Mouse (Mus musculus) urinary bladder, postnatal 25 days (tissue): ENCODE measurements at regions not wholly inside any gene's neighbourhood (a gene's known extent, or its start where the extent isn't known, plus 50 kb on each side); places are given as distances from the start of the nearest gene placed in this dataset.
A peak's percentile ranks its signal among the peaks of the same experiment; 100 is the strongest.

Source experiments
- DNase-seq: peaks from one replicate; pipeline ENCODE4 v3.0.0; 2022; ENCODE audit warnings: low spot score

DNA sequence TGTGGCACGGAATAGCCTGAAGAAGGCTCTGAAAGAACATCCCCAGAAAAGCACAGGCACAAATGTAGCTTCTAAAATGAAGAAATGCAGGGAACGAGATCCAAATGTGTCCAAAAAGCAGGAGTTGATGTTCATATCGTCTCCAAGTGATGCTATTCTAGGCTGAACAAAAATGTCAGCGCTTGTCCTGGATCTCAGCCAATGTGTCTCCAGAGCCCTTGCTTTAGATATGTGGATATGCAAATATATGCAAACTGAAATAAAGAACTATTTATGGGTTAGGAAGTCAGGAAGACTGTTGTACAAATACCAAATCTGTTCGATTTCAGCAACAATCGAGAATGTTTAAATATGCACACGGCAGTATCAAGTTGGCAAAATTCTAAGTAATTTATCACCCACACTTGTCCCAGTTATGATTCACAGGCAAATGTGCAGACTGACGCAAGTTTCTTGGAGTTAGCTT, 320.4 kb downstream of the Synb start:
- no peak for DNase-seq

GRCm38 (mm10) chr14:68966758-68967157, 327.3 kb downstream of the Synb start:
- peak; percentile 48 for DNase-seq

DNA sequence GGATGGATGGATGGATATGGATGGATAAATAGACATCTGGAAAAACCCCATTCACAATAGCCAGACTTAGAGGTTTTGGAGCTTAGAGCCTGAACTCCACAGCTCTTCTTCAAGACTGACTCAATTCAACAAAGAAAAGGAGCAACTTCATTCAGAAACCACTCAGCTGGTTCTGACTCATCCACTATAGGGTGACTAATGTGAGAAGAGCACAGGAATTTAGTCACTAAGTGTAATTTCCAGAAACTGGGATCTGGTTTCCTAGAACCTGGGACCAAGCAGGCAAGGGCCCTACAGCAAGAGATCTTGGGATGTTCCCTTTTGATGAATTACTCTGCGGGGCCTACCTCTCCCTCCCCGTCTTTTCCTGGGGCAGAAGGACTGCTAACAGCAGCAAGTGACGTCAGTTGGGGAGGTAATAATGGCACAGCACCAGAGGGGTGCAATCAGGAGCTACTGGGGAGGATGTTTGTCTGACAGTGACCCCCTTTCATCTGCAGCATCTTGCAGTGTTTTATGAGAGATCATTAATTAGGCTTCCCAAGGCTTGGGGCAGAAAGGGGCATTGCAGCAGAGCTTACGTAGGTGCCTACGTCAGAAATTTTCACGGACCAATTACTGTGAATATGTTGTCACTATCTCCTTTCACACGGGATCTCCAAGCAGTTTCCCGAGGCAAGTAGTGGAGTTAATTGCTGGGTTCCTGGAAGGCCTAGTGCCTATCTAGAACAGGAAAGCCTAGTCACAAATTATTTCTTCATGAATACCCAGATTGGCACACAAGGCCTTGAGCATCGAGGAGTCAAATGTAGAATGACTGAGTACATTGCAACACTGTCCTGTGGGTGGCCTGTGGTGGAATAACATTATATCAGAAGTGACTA, 339.3 kb downstream of the Synb start:
- DNase-seq: no peak

DNA sequence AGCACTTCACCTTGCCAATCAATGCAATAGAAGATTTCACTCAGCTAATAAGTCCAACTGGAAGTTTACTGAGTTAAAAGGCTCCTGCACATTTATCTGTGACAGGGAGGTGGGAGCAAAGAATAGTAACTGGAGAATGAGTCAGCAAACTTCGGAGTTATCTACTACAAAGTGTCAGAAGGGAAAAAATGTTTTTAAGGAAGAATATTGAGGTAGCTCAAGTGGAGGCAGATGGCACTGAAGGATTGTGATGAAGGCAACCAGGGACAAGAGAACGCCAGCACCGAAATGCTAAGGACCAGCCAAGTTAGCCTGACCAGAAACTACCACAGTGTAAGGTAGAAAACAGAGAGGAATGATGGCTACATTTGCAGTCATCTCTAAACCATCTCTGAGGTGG, 348.2 kb downstream of the Synb start:
- DNase-seq: no peak

- no peak for DNase-seq
Measured at GRCm38 (mm10) chr14:68945434-68945833, 348.7 kb downstream of the Synb start.

- no peak for DNase-seq
Measured at GRCm38 (mm10) chr14:68941759-68942158, 352.3 kb downstream of the Synb start.

DNA sequence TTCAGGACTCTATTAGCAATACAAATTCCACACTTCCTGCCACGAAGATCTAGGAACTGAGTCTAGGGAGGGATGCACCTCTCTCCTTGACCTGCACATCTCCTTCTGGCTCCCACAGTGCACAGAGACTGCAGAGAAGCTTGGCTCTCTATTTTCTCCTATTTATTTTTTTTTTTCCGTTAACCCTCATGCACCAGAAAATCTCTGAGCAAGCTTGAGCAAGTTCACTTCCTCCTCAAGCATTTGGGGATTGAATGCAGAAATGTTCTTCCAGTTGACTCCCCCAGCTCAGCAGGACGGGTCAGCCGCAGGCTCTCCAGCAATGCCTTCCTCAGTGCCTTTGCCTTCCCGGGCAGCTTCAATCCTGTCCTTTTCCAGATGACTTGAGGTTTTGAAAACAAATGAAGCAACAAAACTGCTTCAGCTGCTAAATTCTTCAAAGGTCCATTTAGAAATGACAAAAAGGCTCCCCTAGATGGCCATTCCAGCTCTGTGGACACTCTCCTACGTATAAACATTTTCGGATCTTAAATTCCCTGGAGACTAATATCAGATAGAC, 352.9 kb downstream of the Synb start:
- no peak for DNase-seq

GRCm38 (mm10) chr14:68935303-68935662, 358.8 kb downstream of the Synb start:
- no peak for DNase-seq

GRCm38 (mm10) chr14:68934611-68935302, 359.3 kb downstream of the Synb start:
- DNase-seq: no peak

GRCm38 (mm10) chr14:68927814-68928213, 366.3 kb downstream of the Synb start:
- no peak for DNase-seq

GRCm38 (mm10) chr14:68923054-68923453, 371.0 kb downstream of the Synb start:
- DNase-seq: no peak

GRCm38 (mm10) chr14:68922035-68922434, 372.1 kb downstream of the Synb start:
- DNase-seq: no peak

- no peak for DNase-seq
Measured at GRCm38 (mm10) chr14:68918526-68919045, 375.5 kb downstream of the Synb start.

DNA sequence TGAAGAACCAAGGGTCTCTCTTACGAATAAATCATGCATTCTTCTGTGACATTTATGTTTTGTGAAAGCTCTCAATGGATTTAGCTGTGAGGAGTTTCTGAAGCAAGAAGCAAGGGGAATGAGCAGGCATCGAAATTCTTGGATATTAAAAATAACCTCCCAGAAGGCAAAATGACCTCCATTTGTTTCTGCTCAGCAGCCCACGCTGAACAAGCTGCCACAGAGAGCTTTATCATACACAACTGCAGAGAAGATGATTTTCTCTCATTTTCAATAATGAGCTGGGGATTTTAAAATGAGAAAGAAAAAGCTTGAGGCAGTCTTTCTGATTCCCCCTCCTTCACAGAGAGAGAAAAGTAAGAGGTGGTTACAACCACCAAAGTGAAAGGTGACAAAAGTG, 394.2 kb downstream of the Synb start:
- no peak for DNase-seq

DNA sequence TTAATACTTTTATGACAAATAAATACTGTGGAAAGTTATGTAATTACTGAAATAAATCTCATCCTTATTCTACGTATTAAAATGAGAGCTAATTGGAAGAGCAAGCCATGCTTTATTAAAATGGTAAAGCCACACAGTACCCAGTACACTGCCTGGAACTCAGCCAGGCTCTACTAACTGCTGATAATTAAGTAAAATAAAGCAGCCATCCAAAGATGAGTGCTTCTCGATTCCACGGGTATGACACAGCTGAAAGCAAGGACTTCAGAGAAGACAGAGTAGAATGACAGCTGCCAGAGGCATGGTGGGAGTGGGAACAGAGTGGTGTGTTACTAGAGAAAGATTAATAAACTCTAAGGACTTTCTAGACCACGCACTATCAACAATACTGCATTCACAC, 416.9 kb downstream of the Synb start:
- DNase-seq: no peak

DNA sequence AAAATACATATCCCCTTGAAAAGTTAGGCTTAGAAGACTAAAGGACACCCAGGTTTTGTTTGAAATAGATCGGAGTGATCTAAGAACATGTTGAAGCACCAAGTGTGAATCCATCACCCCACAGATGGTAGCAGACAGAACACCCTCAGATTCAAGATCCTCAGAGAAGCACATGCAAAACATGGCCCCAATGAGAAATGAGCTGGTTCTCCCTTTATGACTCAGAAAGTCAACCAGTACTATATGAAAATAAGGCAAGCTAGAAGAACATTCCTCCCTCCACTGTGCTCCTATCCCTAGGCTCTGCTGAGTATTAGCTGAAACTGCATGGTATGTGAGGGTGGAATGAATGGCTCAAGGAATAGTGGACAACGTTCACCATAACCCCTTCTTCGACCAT, 433.0 kb downstream of the Synb start:
- DNase-seq: no peak

DNA sequence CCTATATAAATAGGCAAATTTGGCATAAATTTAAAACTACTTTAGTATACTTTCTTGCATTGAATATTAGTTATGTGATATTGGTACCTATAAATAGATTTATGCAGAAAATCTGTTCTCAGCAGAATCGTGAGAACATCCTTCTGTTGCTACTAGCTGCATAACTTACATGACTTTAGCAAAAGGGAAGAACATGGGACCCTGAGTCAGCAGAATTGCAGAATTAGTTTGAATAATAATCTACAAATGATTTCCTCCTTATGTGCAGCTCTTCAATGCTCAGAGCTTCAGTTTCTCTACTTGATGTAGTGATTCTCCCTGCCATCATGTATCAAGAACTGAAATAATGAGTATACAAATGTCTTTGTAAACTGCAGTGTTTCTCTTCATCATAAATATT, 436.2 kb downstream of the Synb start:
- no peak for DNase-seq

GRCm38 (mm10) chr14:68848506-68848905, 445.6 kb downstream of the Synb start:
- DNase-seq: no peak

- DNase-seq: no peak
Measured at GRCm38 (mm10) chr14:68847609-68848008, 446.5 kb downstream of the Synb start.

- no peak for DNase-seq
Measured at GRCm38 (mm10) chr14:68820241-68820640, 473.9 kb downstream of the Synb start.

DNA sequence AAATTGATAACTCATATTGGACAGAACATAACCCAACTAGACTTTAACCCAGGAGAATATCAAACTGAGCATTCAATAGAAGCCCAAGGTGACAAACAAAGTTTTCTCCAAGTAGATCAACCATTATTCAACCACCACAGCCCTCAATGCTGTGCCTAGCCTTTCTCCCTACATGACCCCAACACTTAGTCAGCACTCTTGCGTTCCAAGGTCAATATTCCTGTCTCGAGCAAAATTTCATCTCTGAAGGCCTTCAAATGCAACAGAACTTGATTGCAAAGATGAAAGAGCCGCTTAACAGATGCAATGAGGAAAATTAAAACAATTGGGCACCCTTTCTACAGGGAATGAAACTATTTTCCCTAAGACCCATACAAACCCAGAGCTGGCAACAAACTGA, 485.1 kb downstream of the Synb start:
- no peak for DNase-seq

DNA sequence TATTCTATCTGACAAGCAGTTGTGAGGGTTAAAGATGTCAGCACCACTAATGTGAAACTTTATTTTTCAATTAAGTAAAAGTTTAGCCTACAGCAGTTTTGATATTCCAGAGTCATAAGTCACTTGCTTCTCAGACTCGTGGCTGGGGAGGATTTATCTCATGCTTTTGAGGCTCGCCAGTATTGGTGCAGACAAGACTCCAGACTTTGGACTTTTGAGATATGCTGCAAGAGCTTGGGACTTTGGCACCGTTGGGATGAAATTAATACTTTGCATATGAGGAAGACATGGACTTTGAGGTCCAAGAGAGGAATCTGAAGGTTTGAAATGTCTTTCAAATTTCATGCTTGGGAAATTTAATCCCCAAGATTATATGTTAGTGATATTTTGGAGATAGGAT, 486.2 kb downstream of the Synb start:
- DNase-seq: no peak

- DNase-seq: no peak
Measured at GRCm38 (mm10) chr14:68806646-68807045, 487.5 kb downstream of the Synb start.
